Mouse (Mus musculus) intestine, embryonic 14.5 days (tissue): Measurements from ENCODE around the gene Eps8l3. TPM values are rescaled to one million over a fixed set of nuclear protein-coding genes. Genes with fewer than 3 reads are reported as not detected.
A peak's percentile ranks its signal among the peaks of the same experiment; 100 is the strongest.
"Not testable (repeated sequence)": the region's sequence is repeated elsewhere in the genome, so short reads cannot be mapped to it uniquely, and the experiment has no call there.

Source experiments
- ATAC-seq: fragments of 200-750 bp; cut with Nextera tagmentation; replicated peaks from 2 replicates; pipeline ENCODE4 v1.8.0; 2017; ENCODE audit warnings: low read depth, moderate number of reproducible peaks, moderate TSS enrichment, moderate library complexity; ENCODE audit not compliant: low FRiP score, low TSS enrichment
- DNase-seq: peaks from one replicate; pipeline ENCODE4 v3.0.0-alpha.2; 2018; ENCODE audit warnings: low spot score
- H3K27ac ChIP-seq: fragments of 300-500 bp; sonication (generic); 2 replicates; pipeline ENCODE4 v1.5.1; 2014; ENCODE audit warnings: low read depth, mild to moderate bottlenecking, control low read depth
- H3K27me3 ChIP-seq: fragments of 300-500 bp; sonication (generic); replicated peaks from 2 replicates; pipeline ENCODE4 v1.6.1; 2014; ENCODE audit warnings: low read length, control low read depth; ENCODE audit not compliant: control insufficient read depth, insufficient read depth
- H3K36me3 ChIP-seq: fragments of 300-500 bp; sonication (generic); 2 replicates; pipeline ENCODE4 v1.6.1; 2014; ENCODE audit warnings: low read length, control low read depth; ENCODE audit not compliant: control insufficient read depth, insufficient read depth
- H3K4me1 ChIP-seq: fragments of 300-500 bp; sonication (generic); replicated peaks from 2 replicates; pipeline ENCODE4 v1.6.1; 2014; ENCODE audit warnings: low read length, control low read depth, mixed read lengths; ENCODE audit not compliant: control insufficient read depth, insufficient read depth
- H3K4me2 ChIP-seq: fragments of 300-500 bp; sonication (generic); 2 replicates; pipeline ENCODE4 v1.6.1; 2014; ENCODE audit warnings: low read length
- H3K4me3 ChIP-seq: fragments of 300-500 bp; sonication (generic); 2 replicates; pipeline ENCODE4 v1.5.1; 2014; ENCODE audit warnings: low read depth, low read length, control low read depth, mixed read lengths
- H3K9ac ChIP-seq: fragments of 300-500 bp; sonication (generic); 2 replicates; pipeline ENCODE4 v1.6.1; 2014; ENCODE audit warnings: mild to moderate bottlenecking, low read length
- H3K9me3 ChIP-seq: fragments of 300-500 bp; sonication (generic); 2 replicates; pipeline ENCODE4 v1.6.1; 2016; ENCODE audit warnings: low read length, control low read depth; ENCODE audit not compliant: control insufficient read depth
- WGBS: fragments of 180-500 bp; shearing (Covaris S2); extraction: QIAGEN DNeasy Blood & Tissue Kit; methylation state at CpG from one replicate; pipeline ENCODE4 v1.1.7; 2014; 5-methylcytosine and 5-hydroxymethylcytosine counted together
- polyA plus RNA-seq: library from polyadenylated mRNA; unstranded; fragments of >200 nt; fragmentation: Nextera tagmentation; extraction: Ambion mirVana; gene quantifications from 2 replicates; pipeline ENCODE4 v1.2.1, GENCODE M21; 2014

Gene Eps8l3
- polyA plus RNA-seq, 1 experiment from 2014 or later, result 82.6 TPM

- no peaks in the 10 kb centered on the region for H3K36me3 ChIP-seq
- no peak overlapping the region for H3K4me3 ChIP-seq
- H3K4me2 ChIP-seq, result no peak overlapping the region
- no peaks in the 10 kb centered on the region for H3K27me3 ChIP-seq
- 61% methylated on average over 4 of the region's 4 CpGs for WGBS
- DNase-seq (no peak), ATAC-seq (no peak)
- peaks cover 3% of the 10 kb centered on the region; the same call in 1 of the 2 replicates for H3K4me1 ChIP-seq
- H3K9ac ChIP-seq, result no peak overlapping the region
- no peak overlapping the region for H3K27ac ChIP-seq
- H3K9me3 ChIP-seq, result no peaks in the 10 kb centered on the region
Observed at GRCm38 (mm10) chr3:107869925-107870324, 7.1 kb upstream of the Eps8l3 start.

GRCm38 (mm10) chr3:107873335-107874251 is 3.4 kb upstream of the Eps8l3 start:
- Histone ChIP-seq H3K4me2 (peak overlapping the region; percentile 27), H3K4me3 (no peak overlapping the region), H3K9ac (no peak overlapping the region), H3K27ac (peak overlapping the region; percentile 64), H3K4me1 (peaks cover 8% of the 10 kb centered on the region; the same call in 1 of the 2 replicates), H3K36me3 (no peaks in the 10 kb centered on the region), H3K27me3 (no peaks in the 10 kb centered on the region), H3K9me3 (no peaks in the 10 kb centered on the region)
- ATAC-seq (peak; percentile 89), DNase-seq (peak; percentile 70)
- 54% methylated on average over 24 of the region's 24 CpGs for WGBS

GRCm38 (mm10) chr3:107875231-107875630 is 1.8 kb upstream of the Eps8l3 start:
- ATAC-seq (no peak), DNase-seq (no peak)
- H3K36me3 ChIP-seq, result no peaks in the 10 kb centered on the region
- H3K4me2 ChIP-seq, result no peak overlapping the region
- H3K9me3 ChIP-seq, result no peaks in the 10 kb centered on the region
- H3K4me3 ChIP-seq, result no peak overlapping the region
- peaks cover 8% of the 10 kb centered on the region; the same call in 1 of the 2 replicates for H3K4me1 ChIP-seq
- no peaks in the 10 kb centered on the region for H3K27me3 ChIP-seq
- H3K9ac ChIP-seq, result no peak overlapping the region
- 42% methylated on average over 6 of the region's 6 CpGs for WGBS
- H3K27ac ChIP-seq, result no peak overlapping the region

GRCm38 (mm10) chr3:107877747-107878736 is 1.0 kb downstream of the Eps8l3 start:
- DNase-seq (no peak), ATAC-seq (no peak)
- H3K36me3 ChIP-seq, result no peaks in the 10 kb centered on the region
- peaks cover 8% of the 10 kb centered on the region; the same call in 1 of the 2 replicates for H3K4me1 ChIP-seq
- WGBS, result 84% methylated on average over 12 of the region's 12 CpGs
- no peaks in the 10 kb centered on the region for H3K27me3 ChIP-seq
- H3K4me3 ChIP-seq, result peak overlapping the region; percentile 8; the same call in 1 of the 2 replicates
- H3K4me2 ChIP-seq, result peak overlapping the region; percentile 34
- H3K9me3 ChIP-seq, result no peaks in the 10 kb centered on the region
- H3K27ac ChIP-seq, result peak overlapping the region; percentile 57
- H3K9ac ChIP-seq, result no peak overlapping the region

- no peaks in the 10 kb centered on the region for H3K4me1 ChIP-seq
- no peak for DNase-seq
- H3K9ac ChIP-seq, result no peak overlapping the region
- H3K4me2 ChIP-seq, result no peak overlapping the region
- H3K4me3 ChIP-seq, result no peak overlapping the region
- 0 out of 2 replicates have a peak, but pooled peaks cover 8% of the 10 kb centered on the region for H3K36me3 ChIP-seq
- no peaks in the 10 kb centered on the region for H3K9me3 ChIP-seq
- WGBS, result 77% methylated on average over 9 of the region's 9 CpGs
- H3K27me3 ChIP-seq, result no peaks in the 10 kb centered on the region
- peak; percentile 80 for ATAC-seq
- no peak overlapping the region for H3K27ac ChIP-seq
Observed at GRCm38 (mm10) chr3:107887674-107888495, 10.9 kb downstream of the Eps8l3 start.

- not testable (repeated sequence) for H3K27ac ChIP-seq, H3K9ac ChIP-seq, H3K4me2 ChIP-seq, H3K4me1 ChIP-seq, ATAC-seq, H3K27me3 ChIP-seq, H3K4me3 ChIP-seq, DNase-seq, H3K9me3 ChIP-seq
- H3K36me3 ChIP-seq, result 0 out of 2 replicates have a peak, but pooled peaks cover 14% of the 10 kb centered on the region
- WGBS, result 89% methylated on average over 2 of the region's 2 CpGs
Observed at GRCm38 (mm10) chr3:107889236-107889635, 12.2 kb downstream of the Eps8l3 start.

GRCm38 (mm10) chr3:107895194-107895719 is 18.2 kb downstream of the Eps8l3 start:
- peak; percentile 26; the same call in 1 of the 2 replicates for ATAC-seq
- H3K27me3 ChIP-seq, result no peaks in the 10 kb centered on the region
- H3K4me1 ChIP-seq, result peaks cover 3% of the 10 kb centered on the region; the same call in 1 of the 2 replicates
- no peaks in the 10 kb centered on the region for H3K9me3 ChIP-seq
- H3K9ac ChIP-seq, result peak overlapping the region; percentile 74
- DNase-seq, result no peak
- H3K4me3 ChIP-seq, result peak overlapping the region; percentile 70
- WGBS, result 6% methylated on average over 6 of the region's 6 CpGs
- peak overlapping the region; percentile 69 for H3K4me2 ChIP-seq
- H3K36me3 ChIP-seq, result peaks cover 33% of the 10 kb centered on the region
- 0 out of 2 replicates have a peak overlapping the region, but pooled peaks have one; percentile 67 for H3K27ac ChIP-seq
